Mouse (Mus musculus) cerebellum, adult 18-20 months (tissue): ENCODE measurements around the gene Arfgef3.
"Not testable (repeated sequence)": the region's sequence is repeated elsewhere in the genome, so short reads cannot be mapped to it uniquely, and the experiment has no call there.

ENCODE experiments used
- DNase-seq, 2 experiments: peaks; one replicate each; pipeline ENCODE4 v3.0.0; 2021

Arfgef3 gene

GRCm38 (mm10) chr10:18572581-18572980 is 171.2 kb downstream of the Arfgef3 start:
- DNase-seq = no peak

- peak; percentile 70 to 76 for DNase-seq
Measured at GRCm38 (mm10) chr10:18562940-18563339, 180.8 kb downstream of the Arfgef3 start.

GRCm38 (mm10) chr10:18561445-18561844 is 182.3 kb downstream of the Arfgef3 start:
- DNase-seq = no peak

GRCm38 (mm10) chr10:18559076-18559475 is 184.7 kb downstream of the Arfgef3 start:
- not testable (repeated sequence) for DNase-seq

DNA sequence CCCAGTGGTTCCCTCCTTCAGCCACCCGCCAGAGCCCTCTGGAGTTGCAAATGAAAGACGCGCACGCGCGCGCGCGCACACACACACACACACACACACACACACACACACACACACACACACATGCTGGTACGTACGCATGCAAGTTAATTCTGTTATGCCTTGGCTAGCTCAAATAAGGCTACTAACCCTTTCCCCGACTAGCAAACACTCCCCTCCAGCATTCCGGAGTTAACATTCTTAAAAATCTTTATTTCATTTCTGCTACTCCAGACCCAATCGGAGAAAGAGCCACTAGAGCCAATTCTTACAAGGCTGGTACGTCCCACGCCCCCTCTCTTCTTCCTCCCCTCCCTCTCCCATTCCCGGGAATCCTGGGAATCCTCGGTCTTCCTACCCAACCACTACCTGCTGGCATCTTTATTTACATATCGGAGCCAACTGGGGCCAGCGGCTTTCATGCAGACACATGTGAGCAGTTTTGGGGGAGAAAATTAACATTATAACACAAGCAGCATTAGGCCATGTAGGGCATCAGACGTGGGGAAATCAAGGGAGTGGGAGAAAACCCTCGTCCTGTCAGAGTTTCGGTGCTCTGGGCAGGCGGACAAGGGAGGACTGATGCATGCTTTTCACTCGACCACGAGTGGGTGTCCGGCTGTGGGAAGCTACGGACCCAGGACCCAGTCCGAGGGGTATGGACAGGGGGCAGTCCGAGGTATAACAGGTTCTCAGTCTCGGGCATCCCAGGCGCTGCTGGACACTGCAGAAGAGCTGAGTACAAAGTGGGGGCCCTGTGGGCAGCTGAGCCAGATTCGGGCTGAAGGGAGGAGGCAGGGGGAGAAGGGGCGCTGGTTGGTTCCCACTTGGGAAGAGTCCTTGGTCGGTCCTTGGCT is 194.2 kb downstream of the Arfgef3 start:
- DNase-seq = no peak

- DNase-seq = no peak
Measured at GRCm38 (mm10) chr10:18547381-18547780, 196.4 kb downstream of the Arfgef3 start.

DNA sequence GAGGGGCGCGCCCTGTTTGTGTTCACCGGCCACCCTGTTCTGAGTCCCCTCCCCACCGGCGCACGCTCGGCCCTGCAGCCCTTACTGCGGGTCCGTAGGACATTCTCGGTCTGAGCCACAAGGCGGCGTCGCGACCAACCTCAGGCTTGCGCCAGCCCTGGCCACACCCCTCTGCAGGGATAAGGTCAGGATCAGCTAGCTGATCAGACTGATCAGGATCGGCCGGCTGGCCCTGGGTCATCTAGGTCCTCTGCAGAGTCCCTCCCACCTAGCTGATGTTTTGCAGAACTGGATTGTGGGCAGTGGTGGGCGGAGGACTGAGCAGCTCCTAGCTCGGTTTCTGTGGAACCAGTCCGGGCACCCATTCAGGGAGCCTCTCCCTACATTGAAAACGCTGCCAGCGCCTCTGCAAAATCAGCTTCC is 197.9 kb downstream of the Arfgef3 start, which contains the start of gene Hebp2:
Hebp2 (minus strand) TSS at position 264 of the 423 bp plus-strand sequence.
- DNase-seq = peak; percentile 79 to 81

DNA sequence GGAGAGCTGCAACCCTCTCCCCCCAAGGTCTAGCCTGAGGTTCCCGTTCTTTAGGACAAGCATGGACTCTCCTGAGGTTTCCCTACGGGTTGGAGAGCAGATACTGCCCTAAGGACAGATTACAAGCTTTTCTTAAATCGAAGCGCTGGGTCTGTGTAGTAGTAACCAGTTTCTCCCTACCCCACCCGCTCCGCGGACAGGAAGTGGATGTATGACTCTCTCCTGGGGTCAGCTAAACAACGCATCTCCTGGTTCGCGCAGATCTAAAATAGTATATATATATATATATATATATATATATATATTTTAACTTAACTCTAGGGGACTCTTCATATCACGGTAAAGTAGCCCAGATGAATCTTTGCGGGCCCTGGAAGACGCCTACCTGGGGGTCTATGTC is 198.4 kb downstream of the Arfgef3 start:
- DNase-seq = no peak

GRCm38 (mm10) chr10:18536889-18537288 is 206.9 kb downstream of the Arfgef3 start:
- no peak for DNase-seq

DNA sequence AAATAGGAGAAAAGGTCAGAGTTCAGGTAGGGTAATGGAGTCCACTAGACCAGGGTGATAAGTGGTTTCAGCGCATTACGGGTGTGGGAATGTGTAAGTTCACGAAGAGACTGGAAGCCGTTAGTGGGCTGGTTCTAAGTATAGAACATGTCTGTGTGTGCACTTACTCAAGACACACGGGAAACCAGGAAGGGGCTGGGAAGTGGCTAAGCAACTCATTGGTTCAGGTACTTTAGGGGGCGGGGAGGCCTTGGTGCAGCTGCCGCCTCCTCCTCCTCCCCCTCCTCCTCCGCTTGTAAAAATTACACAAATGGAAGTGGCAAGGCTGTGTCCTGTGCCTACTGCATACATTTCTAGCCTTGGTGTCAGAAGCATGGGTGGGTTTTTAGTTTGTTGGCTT is 211.5 kb downstream of the Arfgef3 start:
- no peak for DNase-seq
